Mouse (Mus musculus): ENCODE measurements around the gene Pald1.

Pald1 gene

GRCm38 (mm10) chr10:61328927-61329326, 54.4 kb downstream of the Pald1 start:
- DNase-seq (ENCODE audit: low read depth), result no peak

GRCm38 (mm10) chr10:61327545-61327944, 55.8 kb downstream of the Pald1 start:
- no peak for DNase-seq (ENCODE audit: low read depth)

GRCm38 (mm10) chr10:61325782-61326328, 57.5 kb downstream of the Pald1 start:
- DNase-seq (ENCODE audit: low read depth), result no peak

- no peak for DNase-seq (ENCODE audit: low read depth)
These were observed 58.6 kb downstream of the Pald1 start for GRCm38 (mm10) chr10:61324717-61325116.

- no peak for DNase-seq (ENCODE audit: low read depth)
These were observed 64.8 kb downstream of the Pald1 start for GRCm38 (mm10) chr10:61318527-61318926.

GRCm38 (mm10) chr10:61315324-61315880, 67.9 kb downstream of the Pald1 start:
- no peak for DNase-seq (ENCODE audit: low read depth)

- DNase-seq (ENCODE audit: low read depth), result no peak
These were observed 69.6 kb downstream of the Pald1 start for GRCm38 (mm10) chr10:61313750-61314149.

GRCm38 (mm10) chr10:61312754-61313153, 70.6 kb downstream of the Pald1 start:
- DNase-seq (ENCODE audit: low read depth), result no peak

GRCm38 (mm10) chr10:61312159-61312558, 71.2 kb downstream of the Pald1 start:
- no peak for DNase-seq (ENCODE audit: low read depth)

- DNase-seq (ENCODE audit: low read depth), result no peak
These were observed 74.5 kb downstream of the Pald1 start for GRCm38 (mm10) chr10:61308706-61309320.

- no peak for DNase-seq (ENCODE audit: low read depth)
These were observed 77.3 kb downstream of the Pald1 start for GRCm38 (mm10) chr10:61305928-61306590.

GRCm38 (mm10) chr10:61304046-61304445, 79.3 kb downstream of the Pald1 start:
- DNase-seq (ENCODE audit: low read depth), result no peak

- no peak for DNase-seq (ENCODE audit: low read depth)
These were observed 82.3 kb downstream of the Pald1 start for GRCm38 (mm10) chr10:61300996-61301395.

GRCm38 (mm10) chr10:61297477-61297876, 85.9 kb downstream of the Pald1 start, which contains the start of gene Prf1:
Gene Prf1, plus strand, starts transcription at chr10:61297833.
- DNase-seq (ENCODE audit: low read depth), result no peak

GRCm38 (mm10) chr10:61296713-61297445, 86.5 kb downstream of the Pald1 start:
- DNase-seq (ENCODE audit: low read depth), result no peak

- no peak for DNase-seq (ENCODE audit: low read depth)
These were observed 89.1 kb downstream of the Pald1 start for GRCm38 (mm10) chr10:61294242-61294641.

- DNase-seq (ENCODE audit: low read depth), result no peak
These were observed 92.9 kb downstream of the Pald1 start for GRCm38 (mm10) chr10:61290479-61290878.

GRCm38 (mm10) chr10:61290016-61290415, 93.3 kb downstream of the Pald1 start:
- DNase-seq (ENCODE audit: low read depth), result no peak

GRCm38 (mm10) chr10:61286246-61286645, 97.1 kb downstream of the Pald1 start:
- DNase-seq (ENCODE audit: low read depth), result peak; percentile 89

- DNase-seq (ENCODE audit: low read depth), result peak; percentile 90
These were observed 98.1 kb downstream of the Pald1 start for GRCm38 (mm10) chr10:61285271-61285670.

- DNase-seq (ENCODE audit: low read depth), result no peak
These were observed 99.0 kb downstream of the Pald1 start for GRCm38 (mm10) chr10:61284309-61284708.

GRCm38 (mm10) chr10:61281115-61281514, 102.2 kb downstream of the Pald1 start:
- DNase-seq (ENCODE audit: low read depth), result no peak

Measured in fibroblast of lung, adult 2 months (primary cell).